Mouse (Mus musculus): ENCODE measurements at regions not wholly inside any gene's neighbourhood (a gene's known extent, or its start where the extent isn't known, plus 50 kb on each side); places are given as distances from the start of the nearest gene placed in this dataset.

GRCm38 (mm10) chr2:19049877-19050731, 52.0 kb downstream of the 4930426L09Rik start:
- no peaks in the 10 kb centered on the region for H3K36me3 ChIP-seq (ENCODE audit: inconsistent target)
- H3K27ac ChIP-seq: peak overlapping the region; percentile 22; the same call in 1 of the 2 replicates
- 30% methylated on average over 18 of the region's 18 CpGs for WGBS (ENCODE audit: missing documents)
- no peaks in the 10 kb centered on the region for H3K79me2 ChIP-seq (ENCODE audit: inconsistent target)
- H3K4me3 ChIP-seq (ENCODE audit: inconsistent target): peak overlapping the region; percentile 1; the same call in 1 of the 2 replicates

GRCm38 (mm10) chr2:19055500-19055899, 57.4 kb downstream of the 4930426L09Rik start:
- 10% methylated on average over 2 of the region's 2 CpGs for WGBS (ENCODE audit: missing documents)
- Histone ChIP-seq H3K4me3 (ENCODE audit: inconsistent target) (no peak overlapping the region), H3K79me2 (ENCODE audit: inconsistent target) (no peaks in the 10 kb centered on the region), H3K27ac (0 out of 2 replicates have a peak overlapping the region, but pooled peaks have one; percentile 12), H3K36me3 (ENCODE audit: inconsistent target) (no peaks in the 10 kb centered on the region)

- H3K4me3 ChIP-seq (ENCODE audit: inconsistent target): no peak overlapping the region
- no peaks in the 10 kb centered on the region for H3K79me2 ChIP-seq (ENCODE audit: inconsistent target)
- 61% methylated on average over 4 of the region's 5 CpGs for WGBS (ENCODE audit: missing documents)
- peak overlapping the region; percentile 22 for H3K27ac ChIP-seq
- H3K36me3 ChIP-seq (ENCODE audit: inconsistent target): no peaks in the 10 kb centered on the region
Measured at GRCm38 (mm10) chr2:19057859-19058258, 59.7 kb downstream of the 4930426L09Rik start.

GRCm38 (mm10) chr2:19058765-19059164, 60.6 kb downstream of the 4930426L09Rik start:
- peak overlapping the region; percentile 2; the same call in 1 of the 2 replicates for H3K27ac ChIP-seq
- no peaks in the 10 kb centered on the region for H3K36me3 ChIP-seq (ENCODE audit: inconsistent target)
- no peaks in the 10 kb centered on the region for H3K79me2 ChIP-seq (ENCODE audit: inconsistent target)
- H3K4me3 ChIP-seq (ENCODE audit: inconsistent target): no peak overlapping the region
- WGBS (ENCODE audit: missing documents): 50% methylated on average over 3 of the region's 3 CpGs

DNA sequence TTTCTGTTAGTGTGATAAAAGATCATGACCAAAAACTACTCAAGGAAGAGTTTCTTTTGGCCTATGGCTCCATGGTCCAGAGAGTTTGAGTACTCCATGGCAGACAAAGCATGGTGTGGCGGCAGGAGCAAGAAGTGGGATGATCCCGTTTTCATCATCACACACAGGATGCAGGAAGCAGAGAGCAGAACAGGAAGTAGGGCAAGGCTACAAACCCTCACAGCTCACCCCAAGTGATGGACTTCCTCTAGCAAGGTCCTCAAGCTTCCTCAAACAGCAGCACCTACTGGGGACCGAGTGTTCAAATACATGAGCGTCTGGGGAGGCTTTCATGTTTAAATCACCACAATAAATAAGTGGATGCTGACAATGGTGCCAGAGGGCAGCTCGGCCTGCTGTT, 61.1 kb downstream of the 4930426L09Rik start:
- 37% methylated on average over 5 of the region's 5 CpGs for WGBS (ENCODE audit: missing documents)
- Histone ChIP-seq H3K4me3 (ENCODE audit: inconsistent target) (no peak overlapping the region), H3K27ac (peak overlapping the region; percentile 15; the same call in 1 of the 2 replicates), H3K79me2 (ENCODE audit: inconsistent target) (no peaks in the 10 kb centered on the region), H3K36me3 (ENCODE audit: inconsistent target) (no peaks in the 10 kb centered on the region)

GRCm38 (mm10) chr2:19060218-19060915, 62.2 kb downstream of the 4930426L09Rik start:
- H3K36me3 ChIP-seq (ENCODE audit: inconsistent target): no peaks in the 10 kb centered on the region
- 92% methylated on average over 9 of the region's 9 CpGs for whole genome bisulfite sequencing (ENCODE audit: missing documents)
- H3K4me3 ChIP-seq (ENCODE audit: inconsistent target): no peak overlapping the region
- H3K27ac ChIP-seq: no peak overlapping the region
- H3K79me2 ChIP-seq (ENCODE audit: inconsistent target): no peaks in the 10 kb centered on the region

DNA sequence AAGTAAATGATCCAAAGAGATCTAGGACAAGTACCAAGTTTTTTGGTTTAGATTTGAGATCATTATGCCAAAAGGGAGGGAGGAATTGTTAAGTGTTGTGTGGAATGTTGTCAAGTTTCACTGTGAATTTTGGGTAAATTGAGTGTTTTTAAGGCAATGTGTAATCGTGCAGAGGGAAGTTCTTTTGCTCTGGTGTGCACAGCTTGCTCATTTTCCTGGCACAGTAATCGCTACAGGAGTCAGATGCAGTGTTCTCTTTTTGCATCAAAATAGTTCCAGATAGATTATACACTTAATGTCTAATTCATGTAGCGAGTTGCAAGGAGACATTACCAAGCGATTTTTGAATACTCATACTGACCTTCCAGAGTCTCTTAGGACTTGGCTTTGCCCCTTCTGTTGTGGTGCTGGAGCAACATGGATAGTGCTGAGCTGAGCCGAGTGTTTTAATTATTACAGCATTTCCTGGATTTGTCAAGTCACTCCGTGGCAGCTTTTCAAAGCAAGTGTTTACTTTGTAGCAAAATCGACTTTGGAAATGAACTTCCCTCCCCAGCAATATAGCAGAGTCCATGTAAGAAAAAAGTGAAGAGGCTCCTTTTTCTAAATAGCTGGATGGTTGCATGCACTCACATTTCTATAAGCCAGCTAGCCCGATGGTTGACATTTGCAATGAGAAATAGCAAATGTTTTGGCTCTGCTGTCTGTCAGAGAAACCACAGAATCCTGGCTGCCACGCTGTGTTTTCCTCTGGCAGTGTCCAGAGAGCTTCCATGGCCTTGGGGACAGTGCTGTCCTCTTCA, 66.6 kb downstream of the 4930426L09Rik start:
- peak overlapping the region; percentile 18 for H3K27ac ChIP-seq
- WGBS (ENCODE audit: missing documents): 15% methylated on average over 9 of the region's 9 CpGs

DNA sequence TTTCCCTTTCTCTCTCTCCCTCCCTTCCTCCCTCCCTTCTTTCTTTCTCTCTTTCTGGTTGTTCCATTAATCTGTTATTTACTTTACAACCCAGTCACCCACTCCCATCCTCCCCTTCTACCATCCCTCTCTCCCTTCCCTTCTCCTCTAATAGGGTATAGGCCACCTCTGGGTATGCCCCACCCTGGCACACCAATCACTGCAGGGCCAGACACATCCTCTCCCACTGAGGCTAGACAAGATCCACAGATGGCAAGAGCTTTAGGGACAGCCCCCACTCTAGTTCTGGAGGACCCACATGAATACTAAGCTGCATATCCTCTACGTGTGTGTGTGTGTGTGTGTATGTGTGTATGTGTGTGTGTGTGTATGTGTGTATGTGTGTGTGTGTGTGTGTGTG, 67.4 kb downstream of the 4930426L09Rik start:
- WGBS (ENCODE audit: missing documents): 86% methylated on average over 1 of the region's 1 CpGs
- H3K79me2 ChIP-seq (ENCODE audit: inconsistent target): no peaks in the 10 kb centered on the region
- H3K36me3 ChIP-seq (ENCODE audit: inconsistent target): no peaks in the 10 kb centered on the region
- no peak overlapping the region; the same call in 1 of the 2 replicates for H3K27ac ChIP-seq
- H3K4me3 ChIP-seq (ENCODE audit: inconsistent target): no peak overlapping the region

More for the DNA sequence above, 66.6 kb downstream of the 4930426L09Rik start:
- Histone ChIP-seq H3K4me3 (ENCODE audit: inconsistent target) (no peak overlapping the region; the same call in 1 of the 2 replicates), H3K79me2 (ENCODE audit: inconsistent target) (no peaks in the 10 kb centered on the region), H3K36me3 (ENCODE audit: inconsistent target) (no peaks in the 10 kb centered on the region)

DNA sequence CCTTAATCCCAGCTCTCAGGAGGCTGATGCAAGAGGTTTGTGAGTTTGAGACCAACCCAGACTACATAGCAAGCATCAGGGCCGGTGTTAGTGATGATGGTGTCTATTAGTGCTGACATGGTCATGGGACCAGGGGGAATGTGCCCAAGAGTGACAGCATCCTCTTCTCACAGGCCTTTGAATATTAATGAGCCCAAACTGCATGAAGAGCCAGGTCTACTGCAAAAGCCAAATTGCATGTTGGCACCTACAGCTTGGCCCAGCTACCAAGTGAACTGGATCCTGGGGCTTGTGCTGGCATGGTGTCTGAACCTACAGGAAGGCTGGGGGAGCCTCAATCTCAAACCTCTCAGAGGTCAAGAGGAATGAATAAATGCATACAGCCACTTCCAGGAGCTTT, 70.0 kb downstream of the 4930426L09Rik start:
- no peak overlapping the region for H3K27ac ChIP-seq
- no peaks in the 10 kb centered on the region for H3K79me2 ChIP-seq (ENCODE audit: inconsistent target)
- H3K36me3 ChIP-seq (ENCODE audit: inconsistent target): no peaks in the 10 kb centered on the region
- no peak overlapping the region for H3K4me3 ChIP-seq (ENCODE audit: inconsistent target)
- 100% methylated on average over 1 of the region's 1 CpGs for WGBS (ENCODE audit: missing documents)

- WGBS (ENCODE audit: missing documents): 81% methylated on average over 3 of the region's 3 CpGs
Measured at GRCm38 (mm10) chr2:19083816-19084215, 85.7 kb downstream of the 4930426L09Rik start.

DNA sequence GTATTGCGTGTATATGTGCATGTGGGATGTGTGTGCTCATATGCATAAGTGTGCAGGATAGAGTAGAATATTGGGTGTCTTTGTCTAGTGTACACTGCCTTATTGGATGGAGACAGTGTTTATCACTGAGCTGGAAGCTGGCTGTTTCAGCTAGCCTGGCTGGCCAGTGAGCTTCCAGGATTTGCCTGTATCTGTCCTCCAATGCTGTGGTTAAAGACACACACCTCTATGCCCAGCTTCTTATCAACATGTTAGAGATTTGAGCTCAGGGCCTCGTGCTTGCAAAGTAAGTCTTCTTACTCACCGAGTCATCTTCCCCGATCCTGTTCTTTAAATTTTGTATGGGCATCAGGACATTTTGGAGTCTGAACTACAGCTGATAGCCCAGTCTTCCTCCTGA, 87.0 kb downstream of the 4930426L09Rik start:
- no peak overlapping the region for H3K4me3 ChIP-seq (ENCODE audit: inconsistent target)
- no peaks in the 10 kb centered on the region for H3K36me3 ChIP-seq (ENCODE audit: inconsistent target)
- 96% methylated on average over 4 of the region's 4 CpGs for WGBS (ENCODE audit: missing documents)
- no peaks in the 10 kb centered on the region for H3K79me2 ChIP-seq (ENCODE audit: inconsistent target)
- H3K27ac ChIP-seq: no peak overlapping the region

More at GRCm38 (mm10) chr2:19083816-19084215, 85.7 kb downstream of the 4930426L09Rik start:
- no peak overlapping the region for H3K4me3 ChIP-seq (ENCODE audit: inconsistent target)
- H3K36me3 ChIP-seq (ENCODE audit: inconsistent target): no peaks in the 10 kb centered on the region
- H3K27ac ChIP-seq: no peak overlapping the region
- no peaks in the 10 kb centered on the region for H3K79me2 ChIP-seq (ENCODE audit: inconsistent target)

GRCm38 (mm10) chr2:19086167-19086566, 88.0 kb downstream of the 4930426L09Rik start:
- no peaks in the 10 kb centered on the region for H3K79me2 ChIP-seq (ENCODE audit: inconsistent target)
- WGBS (ENCODE audit: missing documents): 78% methylated on average over 2 of the region's 2 CpGs
- no peaks in the 10 kb centered on the region for H3K36me3 ChIP-seq (ENCODE audit: inconsistent target)
- H3K27ac ChIP-seq: no peak overlapping the region
- H3K4me3 ChIP-seq (ENCODE audit: inconsistent target): no peak overlapping the region

- WGBS (ENCODE audit: missing documents): 92% methylated on average over 6 of the region's 6 CpGs
- H3K36me3 ChIP-seq (ENCODE audit: inconsistent target): no peaks in the 10 kb centered on the region
- no peak overlapping the region for H3K4me3 ChIP-seq (ENCODE audit: inconsistent target)
- no peak overlapping the region for H3K27ac ChIP-seq
- no peaks in the 10 kb centered on the region for H3K79me2 ChIP-seq (ENCODE audit: inconsistent target)
Measured at GRCm38 (mm10) chr2:19086621-19087020, 88.5 kb downstream of the 4930426L09Rik start.

- H3K36me3 ChIP-seq (ENCODE audit: inconsistent target): no peaks in the 10 kb centered on the region
- no peaks in the 10 kb centered on the region for H3K79me2 ChIP-seq (ENCODE audit: inconsistent target)
- 100% methylated on average over 2 of the region's 2 CpGs for WGBS (ENCODE audit: missing documents)
- no peak overlapping the region for H3K4me3 ChIP-seq (ENCODE audit: inconsistent target)
- H3K27ac ChIP-seq: no peak overlapping the region
Measured at GRCm38 (mm10) chr2:19099384-19099783, 99.7 kb upstream of the Armc3 start.

Measured in macrophage (primary cell).